Mouse (Mus musculus) stomach, postnatal 0 days (tissue): ENCODE data around the gene Ifrd2. TPM values are rescaled to one million over a fixed set of nuclear protein-coding genes. Genes with fewer than 3 reads are reported as not detected.

Source experiments
- ATAC-seq: fragments of 200-750 bp; cut with Nextera tagmentation; 2 replicates; pipeline ENCODE4 v1.8.0; 2017; ENCODE audit not compliant: low FRiP score, low TSS enrichment
- DNase-seq: peaks from one replicate; pipeline ENCODE4 v3.0.0-alpha.2; 2016; ENCODE audit warnings: low spot score
- H3K27ac ChIP-seq: fragments of 300-500 bp; sonication (generic); replicated peaks from 2 replicates; pipeline ENCODE4 v1.5.1; 2014; ENCODE audit warnings: mild to moderate bottlenecking, control low read depth
- H3K27me3 ChIP-seq: fragments of 300-500 bp; sonication (generic); 2 replicates; pipeline ENCODE4 v1.6.1; 2014; ENCODE audit warnings: low read length; ENCODE audit not compliant: control insufficient read depth, insufficient read depth
- H3K36me3 ChIP-seq: fragments of 300-500 bp; sonication (generic); 2 replicates; pipeline ENCODE4 v1.6.1; 2014; ENCODE audit warnings: low read length, mixed read lengths; ENCODE audit not compliant: control insufficient read depth, insufficient read depth
- H3K4me1 ChIP-seq: fragments of 300-500 bp; sonication (generic); replicated peaks from 2 replicates; pipeline ENCODE4 v1.6.1; 2014; ENCODE audit warnings: antibody characterized with exemption; ENCODE audit not compliant: control insufficient read depth, insufficient read depth
- H3K4me2 ChIP-seq: fragments of 300-500 bp; sonication (generic); replicated peaks from 2 replicates; pipeline ENCODE4 v1.6.1; 2014; ENCODE audit warnings: low read depth, mild to moderate bottlenecking, control low read depth, moderate library complexity
- H3K4me3 ChIP-seq: fragments of 300-500 bp; sonication (generic); 2 replicates; pipeline ENCODE4 v1.5.1; 2014; ENCODE audit warnings: low read depth, low read length, control low read depth
- H3K9ac ChIP-seq: fragments of 300-500 bp; sonication (generic); 2 replicates; pipeline ENCODE4 v1.6.1; 2014; ENCODE audit warnings: mild to moderate bottlenecking, low read length, control low read depth, mixed read lengths
- H3K9me3 ChIP-seq: fragments of 300-500 bp; sonication (generic); 2 replicates; pipeline ENCODE4 v1.6.1; 2016; ENCODE audit warnings: low read length; ENCODE audit not compliant: control insufficient read depth
- CTCF ChIP-seq: IDR thresholded peaks from 2 replicates; pipeline ENCODE4 v1.5.1; 2016; ENCODE audit warnings: antibody characterized with exemption, low read depth, mild to moderate bottlenecking, moderate library complexity
- EP300 ChIP-seq: optimal IDR thresholded peaks from 2 replicates; pipeline ENCODE3; 2016; ENCODE audit warnings: antibody characterized with exemption
- WGBS: fragments of 180-500 bp; shearing (Covaris S2); extraction: QIAGEN DNeasy Blood & Tissue Kit; methylation state at CpG from one replicate; pipeline ENCODE4 v1.1.7; 2014; 5-methylcytosine and 5-hydroxymethylcytosine counted together
- polyA plus RNA-seq: library from polyadenylated mRNA; unstranded; fragments of >200 nt; fragmentation: Nextera tagmentation; extraction: Ambion mirVana; gene quantifications from 2 replicates; pipeline ENCODE4 v1.2.1, GENCODE M21; 2015

Gene Ifrd2
- polyA plus RNA-seq, 1 experiment from 2014 or later: 35.5 TPM

DNA sequence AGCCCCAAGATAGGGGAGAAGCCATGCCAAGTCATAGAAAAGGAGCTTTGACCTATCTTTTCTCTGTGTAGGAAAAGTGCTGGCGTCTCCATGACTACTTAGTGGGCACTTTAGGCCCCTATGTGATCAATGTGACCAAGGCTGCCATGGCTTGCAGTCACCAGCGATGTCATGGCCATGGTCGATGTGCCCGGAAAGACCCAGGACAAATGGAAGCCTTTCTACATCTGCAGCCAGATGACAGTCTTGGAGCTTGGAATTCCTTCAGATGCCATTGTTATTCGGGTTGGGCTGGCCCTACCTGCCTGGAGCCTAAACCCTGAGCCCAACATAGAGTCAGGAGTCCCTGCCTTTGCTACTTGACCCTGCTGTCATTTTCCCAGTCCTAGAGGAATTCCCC, 938 bp upstream of the Ifrd2 start:
- DNase-seq: no peak
- peaks cover 14% of the 10 kb centered on the region; the same call in 1 of the 2 replicates for H3K36me3 ChIP-seq
- no peaks in the 10 kb centered on the region for H3K9me3 ChIP-seq
- 83% methylated on average over 5 of the region's 5 CpGs for WGBS
- H3K4me2 ChIP-seq: no peak overlapping the region
- ATAC-seq: no peak
- H3K4me1 ChIP-seq: peaks cover 4% of the 10 kb centered on the region
- no peak overlapping the region for H3K4me3 ChIP-seq
- TF ChIP-seq CTCF: no peak
- no peak for TF ChIP-seq EP300
- no peak overlapping the region for H3K9ac ChIP-seq
- H3K27ac ChIP-seq: no peak overlapping the region
- H3K27me3 ChIP-seq: no peaks in the 10 kb centered on the region

DNA sequence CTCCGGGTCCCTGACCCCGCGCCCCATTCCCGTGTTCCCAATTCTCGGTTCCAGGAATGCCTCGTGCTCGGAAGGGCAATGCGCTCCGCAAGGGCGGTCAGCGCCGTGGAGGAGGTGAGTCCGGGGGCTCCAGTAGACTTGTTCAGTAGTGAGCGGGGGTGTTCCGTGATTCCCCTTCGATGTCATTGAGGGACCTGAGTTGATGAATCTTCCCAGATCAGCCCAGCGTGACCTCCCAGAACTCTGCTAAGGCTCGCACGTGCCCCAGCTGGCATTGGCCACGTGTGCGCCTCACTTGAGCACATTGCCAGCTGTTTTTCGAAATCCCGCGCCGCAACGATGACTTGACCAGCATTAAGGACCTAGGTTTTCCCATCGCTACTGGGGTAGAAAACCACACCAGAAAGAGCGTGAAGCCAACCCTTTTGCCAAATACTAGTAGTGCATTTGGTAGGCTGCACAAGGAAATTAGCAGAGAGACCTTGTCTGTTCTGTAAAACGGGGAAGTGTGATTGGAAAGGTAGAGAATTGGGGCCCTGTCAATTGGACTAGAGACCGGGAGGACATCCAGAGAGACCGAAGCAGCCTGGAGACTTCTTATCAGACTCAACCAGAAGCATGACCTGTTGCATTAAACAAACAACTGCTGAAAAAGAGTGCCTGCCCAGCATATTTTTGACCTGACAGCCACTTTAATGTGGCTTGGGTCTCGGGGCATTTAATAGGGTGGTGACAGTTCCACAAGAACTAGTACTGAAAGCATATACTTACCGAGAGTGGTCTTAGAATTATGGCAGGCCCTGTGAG, 594 bp downstream of the Ifrd2 start:
- Histone ChIP-seq H3K4me3 (peak overlapping the region; percentile 56), H3K4me2 (peak overlapping the region; percentile 74), H3K9me3 (no peaks in the 10 kb centered on the region), H3K9ac (peak overlapping the region; percentile 63), H3K27ac (peak overlapping the region; percentile 50; the same call in 1 of the 2 replicates), H3K36me3 (peaks cover 25% of the 10 kb centered on the region; the same call in 1 of the 2 replicates), H3K27me3 (no peaks in the 10 kb centered on the region), H3K4me1 (peaks cover 4% of the 10 kb centered on the region)
- ATAC-seq (peak; percentile 1; the same call in 1 of the 2 replicates), DNase-seq (peak; percentile 69)
- TF ChIP-seq CTCF (no peak), EP300 (peak; percentile 65)
- WGBS: 2% methylated on average over 33 of the region's 33 CpGs

DNA sequence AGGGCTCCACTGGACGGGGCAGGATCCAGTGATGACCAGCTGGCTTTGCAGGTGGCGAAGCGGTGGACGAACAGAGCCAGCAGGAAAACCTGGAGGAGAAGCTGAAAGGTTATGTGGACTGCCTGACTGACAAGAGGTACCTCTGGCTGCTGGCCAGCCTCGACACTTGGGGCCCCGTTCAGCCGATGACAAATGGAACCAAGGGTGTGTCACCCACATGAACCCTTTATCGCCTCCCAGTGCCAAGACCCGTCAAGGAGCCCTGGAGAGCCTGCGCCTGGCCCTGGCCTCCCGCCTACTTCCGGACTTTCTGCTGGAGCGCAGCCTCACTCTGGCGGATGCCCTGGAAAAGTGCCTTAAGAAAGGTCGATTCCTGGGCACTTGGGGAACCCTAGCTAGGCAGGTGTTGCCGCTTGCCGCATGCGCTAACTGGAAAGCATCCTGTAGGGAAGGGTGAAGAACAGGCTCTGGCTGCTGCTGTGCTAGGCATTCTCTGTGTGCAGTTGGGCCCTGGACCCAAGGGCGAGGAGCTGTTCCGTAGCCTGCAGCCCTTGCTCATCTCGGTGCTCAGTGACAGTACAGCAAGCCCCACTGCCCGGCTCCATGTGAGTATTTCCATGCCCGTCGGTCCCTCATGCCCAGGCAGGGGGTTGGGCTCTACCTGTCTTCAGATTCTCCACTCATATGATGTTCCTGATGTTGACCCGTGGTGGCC, 2.8 kb downstream of the Ifrd2 start:
- 65% methylated on average over 25 of the region's 25 CpGs for WGBS
- Histone ChIP-seq H3K9ac (peak overlapping the region; percentile 13; the same call in 1 of the 2 replicates), H3K27ac (peak overlapping the region; percentile 89), H3K4me1 (peaks cover 4% of the 10 kb centered on the region), H3K36me3 (peaks cover 30% of the 10 kb centered on the region), H3K9me3 (no peaks in the 10 kb centered on the region), H3K4me3 (0 out of 2 replicates have a peak overlapping the region, but pooled peaks have one; percentile 6), H3K4me2 (peak overlapping the region; percentile 29; the same call in 1 of the 2 replicates), H3K27me3 (no peaks in the 10 kb centered on the region)
- DNase-seq (peak; percentile 94), ATAC-seq (peak; percentile 68)
- TF ChIP-seq EP300 (no peak), CTCF (peak; percentile 29; the same call in 1 of the 2 replicates)

DNA sequence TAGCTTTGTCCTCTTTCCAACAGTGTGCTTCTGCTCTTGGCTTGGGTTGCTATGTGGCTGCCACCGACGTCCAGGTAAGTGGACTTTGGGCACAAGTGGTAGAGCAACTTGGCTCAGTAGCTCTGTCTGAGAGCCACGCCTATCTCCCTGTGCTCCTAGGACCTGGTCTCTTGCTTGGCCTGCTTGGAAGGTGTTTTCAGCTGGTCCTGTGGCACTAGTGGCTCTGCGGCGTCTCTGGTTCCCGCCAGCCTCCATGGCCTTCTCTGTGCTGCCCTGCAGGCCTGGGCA, 3.3 kb downstream of the Ifrd2 start:
- TF ChIP-seq CTCF (no peak), EP300 (no peak)
- Histone ChIP-seq H3K27ac (peak overlapping the region; percentile 89), H3K4me3 (no peak overlapping the region), H3K9me3 (no peaks in the 10 kb centered on the region), H3K36me3 (peaks cover 30% of the 10 kb centered on the region), H3K9ac (no peak overlapping the region), H3K4me1 (peaks cover 4% of the 10 kb centered on the region), H3K27me3 (no peaks in the 10 kb centered on the region), H3K4me2 (peak overlapping the region; percentile 29; the same call in 1 of the 2 replicates)
- WGBS: 78% methylated on average over 6 of the region's 6 CpGs
- ATAC-seq: peak; percentile 27; the same call in 1 of the 2 replicates
- DNase-seq: peak; percentile 68

DNA sequence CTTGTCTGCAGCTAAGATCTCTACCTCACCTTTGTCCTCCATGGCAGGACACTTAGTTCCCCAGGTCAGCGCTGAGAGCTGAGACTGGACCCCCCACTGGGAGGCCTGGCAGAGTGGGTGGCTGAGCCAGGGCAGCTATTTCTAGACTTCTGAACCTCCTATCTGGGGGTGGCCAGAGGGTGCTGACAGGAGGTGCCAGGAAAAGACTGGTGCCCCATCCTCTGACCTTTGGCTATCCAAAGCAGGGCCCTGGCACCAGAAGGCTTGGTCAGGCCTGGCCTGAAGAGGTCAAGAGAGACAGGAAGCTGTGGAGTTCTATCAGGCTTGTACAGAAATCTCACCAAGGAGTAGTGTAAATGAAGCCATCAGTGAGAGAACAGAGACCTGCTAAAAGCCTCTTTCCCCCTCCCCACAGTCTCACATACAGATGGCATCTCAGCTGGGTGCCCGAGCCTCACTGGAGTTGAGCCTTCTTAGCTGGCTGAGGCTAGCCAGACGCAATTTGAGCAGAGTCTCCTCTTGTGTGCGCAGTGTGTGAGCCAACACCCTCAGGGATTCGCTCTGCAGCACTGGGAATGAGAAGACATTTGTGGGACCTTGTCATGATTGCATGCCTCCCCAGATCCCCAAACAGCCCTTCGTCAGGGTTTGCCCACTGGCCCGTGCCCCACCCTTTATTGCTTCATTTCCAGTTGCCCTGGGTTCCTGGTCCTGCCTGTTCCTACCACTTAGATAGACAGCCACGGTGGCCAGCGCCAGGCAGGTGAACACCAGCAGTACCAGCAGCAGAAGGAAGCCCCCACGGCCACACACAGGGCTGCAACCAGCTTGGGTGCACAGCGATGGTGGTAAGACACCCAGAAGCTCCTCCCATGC, 5.9 kb downstream of the Ifrd2 start:
- 78% methylated on average over 11 of the region's 11 CpGs for WGBS

More for the DNA sequence above, 5.9 kb downstream of the Ifrd2 start:
- Histone ChIP-seq H3K27ac (no peak overlapping the region), H3K4me2 (no peak overlapping the region), H3K9ac (no peak overlapping the region), H3K36me3 (peaks cover 30% of the 10 kb centered on the region), H3K4me3 (no peak overlapping the region), H3K4me1 (peaks cover 2% of the 10 kb centered on the region), H3K9me3 (no peaks in the 10 kb centered on the region), H3K27me3 (no peaks in the 10 kb centered on the region)
- TF ChIP-seq EP300 (no peak), CTCF (no peak)
- no peak for ATAC-seq
- no peak for DNase-seq
